Mouse (Mus musculus): ENCODE measurements at regions not wholly inside any gene's neighbourhood (a gene's known extent, or its start where the extent isn't known, plus 50 kb on each side); places are given as distances from the start of the nearest gene placed in this dataset.

DNA sequence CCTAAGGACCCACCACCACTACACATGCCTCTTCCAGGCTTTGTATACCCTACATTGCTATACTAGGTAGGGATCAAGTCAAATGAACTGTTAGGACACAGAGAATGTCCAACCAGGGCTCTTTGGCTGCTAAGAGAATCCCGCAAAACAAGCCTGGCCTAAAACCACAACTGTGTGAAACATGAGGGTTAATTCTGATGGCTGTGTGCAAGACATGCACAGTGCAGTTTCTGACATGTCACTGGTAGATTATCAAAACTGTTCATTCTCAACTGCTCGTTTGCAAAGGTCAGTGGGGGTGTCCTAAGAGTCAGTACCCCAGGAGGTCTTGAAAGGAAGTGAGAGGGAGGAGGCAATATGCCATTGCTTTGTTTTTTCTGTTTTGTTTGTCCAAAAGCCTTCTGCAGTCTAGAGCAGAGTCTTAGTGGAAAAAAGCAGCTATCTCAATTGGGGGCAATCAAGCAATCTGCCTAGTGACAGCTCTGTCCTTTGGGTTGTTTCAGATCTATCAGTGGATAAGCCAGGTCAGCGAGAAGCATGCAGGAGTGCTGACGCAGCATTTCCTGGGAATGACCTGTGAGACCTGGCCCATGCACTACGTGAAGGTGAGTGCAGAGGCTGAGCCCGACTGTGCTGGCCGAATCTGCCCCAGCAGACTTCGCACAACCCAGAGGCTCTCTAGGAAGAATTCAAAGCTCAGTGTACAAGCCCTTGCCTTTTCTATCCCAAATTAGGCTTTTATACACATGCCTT is 151.3 kb upstream of the 4933402D24Rik start:
- DNase-seq (ENCODE audit: low spot score) = no peak

DNA sequence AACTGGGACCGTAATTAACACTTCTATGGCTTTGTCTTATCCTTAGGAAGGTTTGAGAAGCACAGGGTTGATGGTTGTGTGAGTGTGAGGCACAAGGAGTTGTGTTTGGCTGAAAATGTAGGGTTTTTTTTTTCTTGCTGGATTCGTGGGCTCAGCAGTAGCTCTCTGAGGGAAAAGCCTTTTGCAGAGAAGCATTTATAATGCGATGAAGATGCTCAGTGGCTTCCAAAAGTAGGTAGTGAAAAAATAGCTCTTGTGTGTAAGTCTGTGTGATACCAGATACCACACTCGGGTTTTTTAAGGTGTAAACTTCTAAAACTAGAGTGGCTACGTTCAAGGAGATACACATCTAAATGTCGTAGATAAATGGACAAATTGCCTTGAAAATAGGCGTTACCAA is 149.1 kb upstream of the 4933402D24Rik start:
- no peak for DNase-seq (ENCODE audit: low spot score)

- no peak for DNase-seq (ENCODE audit: low spot score)
These were observed 148.0 kb upstream of the 4933402D24Rik start for GRCm38 (mm10) chr1:63916907-63917650.

DNA sequence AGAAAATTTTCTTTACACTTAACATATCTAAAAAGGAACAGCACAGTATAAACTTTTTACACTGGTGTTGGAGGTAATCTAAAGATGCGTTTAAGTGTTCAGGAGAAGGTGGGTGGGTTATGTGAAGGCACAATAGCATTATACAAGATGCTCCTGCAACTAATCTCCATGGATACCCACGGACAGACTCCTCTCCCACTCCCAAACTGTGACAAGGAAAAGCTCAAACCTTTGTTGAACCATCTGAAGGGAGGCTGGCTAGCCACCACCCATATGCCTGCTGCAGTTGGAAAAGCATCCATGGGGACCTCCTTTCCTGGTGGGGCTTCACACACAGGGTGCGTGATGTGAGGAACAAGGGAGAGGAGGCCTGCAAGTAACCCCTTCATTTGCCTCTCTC is 141.7 kb upstream of the 4933402D24Rik start:
- no peak for DNase-seq (ENCODE audit: low spot score)

- no peak for DNase-seq (ENCODE audit: low spot score)
These were observed 140.1 kb upstream of the 4933402D24Rik start for GRCm38 (mm10) chr1:63909191-63909590.

- DNase-seq (ENCODE audit: low spot score) = no peak
These were observed 134.6 kb upstream of the 4933402D24Rik start for GRCm38 (mm10) chr1:63903620-63904019.

- no peak for DNase-seq (ENCODE audit: low spot score)
These were observed 134.1 kb upstream of the 4933402D24Rik start for GRCm38 (mm10) chr1:63903201-63903600.

GRCm38 (mm10) chr1:63902391-63902790 is 133.3 kb upstream of the 4933402D24Rik start:
- peak; percentile 2 for DNase-seq (ENCODE audit: low spot score)

GRCm38 (mm10) chr1:63899631-63900577 is 130.8 kb upstream of the 4933402D24Rik start:
- no peak for DNase-seq (ENCODE audit: low spot score)

GRCm38 (mm10) chr1:63898766-63899165 is 129.7 kb upstream of the 4933402D24Rik start:
- DNase-seq (ENCODE audit: low spot score) = no peak

- DNase-seq (ENCODE audit: low spot score) = no peak
These were observed 128.5 kb upstream of the 4933402D24Rik start for GRCm38 (mm10) chr1:63897556-63897955.

DNA sequence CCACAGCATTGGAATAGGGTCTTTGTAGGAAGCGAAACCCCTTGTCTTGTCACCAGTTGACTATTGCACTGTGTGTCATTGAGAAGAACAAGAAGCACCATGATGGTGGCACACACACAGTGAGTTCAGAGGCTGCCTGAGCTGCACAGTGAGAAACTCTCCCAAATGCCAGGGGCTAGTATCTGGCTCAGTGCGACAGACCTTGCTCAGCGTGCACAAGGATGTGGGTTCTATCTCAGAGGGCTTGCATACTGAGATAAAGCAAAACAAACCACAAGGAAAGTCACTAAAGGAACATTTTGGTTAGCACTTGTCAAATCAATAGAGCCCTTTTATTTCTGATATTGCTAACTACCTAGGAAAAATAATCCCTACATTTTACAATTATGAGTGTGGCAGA is 110.5 kb upstream of the 4933402D24Rik start:
- DNase-seq (ENCODE audit: low spot score) = no peak

DNA sequence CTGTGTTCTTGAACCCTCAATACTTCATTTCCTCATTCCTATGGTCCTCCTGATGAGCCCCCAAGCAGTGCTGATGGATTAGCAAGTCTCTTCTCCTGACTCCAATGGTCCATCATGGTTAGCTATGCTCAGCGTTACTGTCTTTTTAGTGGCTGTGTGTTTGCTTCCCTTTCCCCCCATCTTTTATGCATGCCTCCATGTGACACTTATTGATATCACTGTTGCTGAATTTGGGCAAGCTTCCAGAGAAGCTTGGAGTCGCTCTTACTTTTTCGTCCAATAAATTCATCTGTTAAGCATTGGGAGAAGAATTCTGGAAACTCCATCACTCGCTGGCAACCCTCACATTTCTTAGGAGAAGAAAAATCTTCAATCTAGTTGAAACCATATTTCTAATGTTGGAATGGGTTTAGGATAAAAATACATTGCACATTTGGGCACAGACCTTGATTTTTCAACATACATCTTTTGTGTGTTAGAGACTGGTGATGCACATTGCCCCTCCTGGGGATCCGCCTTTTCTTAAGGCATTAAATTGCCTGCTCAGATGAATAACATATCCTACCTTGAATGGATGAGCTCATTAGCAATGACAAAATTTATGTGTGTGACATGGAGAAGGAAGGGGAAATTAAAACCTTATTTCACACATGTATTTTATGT is 107.7 kb upstream of the 4933402D24Rik start:
- peak; percentile 19 for DNase-seq (ENCODE audit: low spot score)

GRCm38 (mm10) chr1:63875297-63875962 is 106.4 kb upstream of the 4933402D24Rik start:
- no peak for DNase-seq (ENCODE audit: low spot score)

DNA sequence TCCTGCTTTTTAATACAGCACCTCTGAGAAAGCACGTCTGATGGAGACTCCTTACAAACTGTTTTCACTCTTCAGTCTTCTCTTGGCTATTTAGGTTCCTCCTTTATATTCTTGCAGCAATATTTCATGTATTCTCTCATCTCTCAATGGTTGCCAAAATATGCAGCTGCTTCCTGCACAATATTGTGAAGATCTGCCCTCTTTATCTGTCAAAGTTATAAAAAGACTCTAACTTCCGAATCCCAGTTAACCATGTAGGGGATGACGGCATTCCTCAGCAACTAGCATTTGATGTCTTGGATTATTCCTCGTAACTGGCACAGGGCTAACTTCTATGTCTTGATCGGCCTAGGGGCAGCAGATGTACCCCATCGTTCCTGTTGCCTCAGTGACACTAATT is 102.8 kb upstream of the 4933402D24Rik start:
- DNase-seq (ENCODE audit: low spot score) = no peak

DNA sequence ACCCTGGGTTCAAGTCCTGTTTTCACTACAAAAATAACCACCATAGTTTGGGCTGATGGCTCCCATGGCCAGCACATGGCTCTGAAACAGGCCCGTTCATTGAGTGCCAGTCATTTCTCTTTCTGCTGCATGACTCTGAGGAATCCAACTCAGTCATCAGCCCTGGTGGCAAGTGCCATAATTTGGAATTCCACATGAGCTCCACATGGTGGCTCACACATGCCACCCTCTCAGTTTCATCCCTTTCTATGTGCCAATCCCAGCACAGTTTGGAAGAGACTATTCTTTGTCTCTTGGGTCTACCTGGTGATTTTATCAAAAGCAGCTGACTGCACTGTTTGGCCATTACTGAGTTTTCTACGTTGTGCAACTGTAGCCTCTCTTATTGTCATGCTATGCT is 100.3 kb upstream of the 4933402D24Rik start:
- no peak for DNase-seq (ENCODE audit: low spot score)

GRCm38 (mm10) chr1:63857933-63858649 is 89.0 kb upstream of the 4933402D24Rik start:
- DNase-seq (ENCODE audit: low spot score) = no peak

DNA sequence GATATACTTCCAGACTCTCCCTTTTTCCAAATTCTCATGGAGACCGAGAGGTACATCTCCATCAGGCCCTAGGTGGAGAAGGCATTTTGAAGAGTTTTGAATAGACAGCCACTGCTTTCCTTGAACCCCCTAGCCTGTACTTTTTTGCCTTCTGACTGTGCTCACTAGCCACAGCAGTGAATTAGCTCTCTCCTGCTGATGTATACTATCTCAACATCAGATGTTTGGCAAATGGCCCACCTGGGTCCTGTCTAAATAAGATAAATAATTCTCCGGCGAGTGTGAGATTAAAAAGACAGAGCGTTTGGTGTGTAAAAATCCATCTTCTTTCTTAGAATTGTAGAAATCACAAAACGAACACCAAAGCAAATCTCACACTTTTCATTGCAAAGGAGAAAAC is 88.4 kb upstream of the 4933402D24Rik start:
- DNase-seq (ENCODE audit: low spot score) = no peak

GRCm38 (mm10) chr1:63856366-63856765 is 87.3 kb upstream of the 4933402D24Rik start:
- DNase-seq (ENCODE audit: low spot score) = no peak

DNA sequence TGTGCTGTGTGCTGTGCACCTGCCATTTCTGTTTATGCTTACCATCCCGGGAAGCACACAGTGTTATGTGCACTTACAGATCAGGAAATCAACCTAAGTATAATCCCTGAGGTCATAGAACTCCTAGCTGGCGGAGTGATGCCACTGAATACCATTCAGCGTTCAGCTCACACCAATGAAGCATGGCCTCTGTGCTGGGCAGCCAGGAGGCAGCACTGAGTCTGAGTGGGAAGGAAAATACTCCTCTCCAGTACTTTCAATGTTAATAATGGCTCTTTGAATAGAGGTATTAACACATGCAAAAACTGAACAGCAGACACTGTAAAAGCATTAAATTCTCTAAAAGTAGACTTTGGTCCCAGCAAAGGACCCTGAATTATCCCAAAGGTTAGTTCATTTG is 85.7 kb upstream of the 4933402D24Rik start:
- DNase-seq (ENCODE audit: low spot score) = no peak

Measured in gastrocnemius, adult 18-20 months (tissue).